Mouse (Mus musculus): ENCODE measurements at regions not wholly inside any gene's neighbourhood (a gene's known extent, or its start where the extent isn't known, plus 50 kb on each side); places are given as distances from the start of the nearest gene placed in this dataset.
A peak's percentile ranks its signal among the peaks of the same experiment; 100 is the strongest.

DNA sequence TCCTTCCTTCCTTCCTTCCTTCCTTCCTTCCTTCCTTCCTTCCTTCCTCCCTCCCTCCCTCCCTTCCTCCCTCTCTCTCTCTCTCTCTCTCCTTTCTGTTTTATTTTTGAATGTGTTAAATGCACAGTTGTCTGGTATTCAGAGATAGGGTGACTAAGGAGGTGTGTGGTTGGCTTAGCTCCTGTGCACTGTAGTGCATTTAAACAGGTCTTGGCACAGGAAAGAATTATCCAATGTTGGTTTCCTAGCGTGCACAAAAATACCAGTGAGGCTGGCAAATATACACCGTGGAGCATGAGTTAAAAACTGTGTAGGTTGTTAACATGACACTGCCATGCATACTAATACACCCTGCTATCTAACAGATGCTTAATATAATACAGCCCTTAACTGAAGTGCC is 297.7 kb upstream of the Stt3b start:
- DNase-seq (ENCODE audit: low spot score), result no peak

DNA sequence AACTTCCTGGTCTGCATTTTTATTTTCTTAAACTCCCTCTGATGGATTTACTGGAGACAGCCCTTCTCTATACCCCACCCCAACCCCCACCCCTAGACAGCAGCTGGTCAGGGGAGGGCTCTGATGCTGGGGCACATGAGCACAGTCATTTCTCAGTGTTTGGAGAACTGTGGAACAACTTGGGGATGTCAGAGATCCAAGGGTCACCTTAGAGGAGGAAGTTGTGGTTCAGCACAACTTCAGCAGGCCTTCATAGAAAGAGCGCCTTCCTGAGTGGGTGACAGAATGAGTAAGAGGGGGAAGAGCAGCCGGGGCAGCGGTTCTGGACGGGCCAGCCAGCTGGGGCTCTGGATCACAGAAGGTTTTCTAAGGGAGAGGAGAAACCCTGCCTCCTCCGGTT is 298.2 kb upstream of the Stt3b start:
- no peak for DNase-seq (ENCODE audit: low spot score)

DNA sequence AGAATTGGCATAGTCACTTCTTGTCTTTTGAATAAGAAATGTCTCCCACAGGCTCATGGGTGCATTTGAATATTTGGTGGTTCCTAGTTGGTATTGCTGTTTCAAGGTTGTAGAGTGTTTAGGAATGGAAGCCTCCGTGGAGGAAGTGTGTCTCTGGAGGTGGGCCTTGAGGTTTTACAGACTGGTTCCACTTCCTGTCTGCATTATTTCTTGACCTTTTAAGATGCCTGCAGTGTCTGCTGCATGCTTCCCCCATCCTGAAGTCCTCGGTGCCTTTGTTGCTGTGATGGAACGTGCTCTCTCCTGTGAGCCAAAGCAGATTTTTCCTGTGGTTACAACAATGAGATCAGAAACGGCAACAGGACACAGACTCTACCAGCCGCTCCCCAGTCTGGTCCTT is 299.4 kb upstream of the Gadl1 start:
- peak; percentile 31 for DNase-seq (ENCODE audit: low spot score)

DNA sequence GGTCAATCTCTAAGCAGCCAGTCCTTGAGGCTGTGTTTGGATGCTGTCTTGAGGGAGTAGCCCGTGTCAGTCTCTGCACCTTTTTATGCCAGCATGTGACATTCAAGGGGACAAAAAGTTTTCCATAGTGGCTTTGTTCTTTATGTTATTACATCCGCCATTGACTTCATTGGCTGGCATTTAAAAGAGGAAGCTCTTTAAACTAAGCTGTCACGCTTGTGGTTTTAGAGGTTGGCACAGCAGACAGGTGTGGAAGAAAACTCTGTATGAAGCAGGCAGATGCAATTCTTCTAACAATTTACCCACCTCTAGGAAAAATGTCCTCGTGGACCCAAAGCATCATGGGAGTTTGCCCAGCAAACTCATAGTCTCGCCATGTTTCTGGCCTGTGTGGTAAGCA is 297.5 kb upstream of the Gadl1 start:
- peak; percentile 93 for DNase-seq (ENCODE audit: low spot score)

DNA sequence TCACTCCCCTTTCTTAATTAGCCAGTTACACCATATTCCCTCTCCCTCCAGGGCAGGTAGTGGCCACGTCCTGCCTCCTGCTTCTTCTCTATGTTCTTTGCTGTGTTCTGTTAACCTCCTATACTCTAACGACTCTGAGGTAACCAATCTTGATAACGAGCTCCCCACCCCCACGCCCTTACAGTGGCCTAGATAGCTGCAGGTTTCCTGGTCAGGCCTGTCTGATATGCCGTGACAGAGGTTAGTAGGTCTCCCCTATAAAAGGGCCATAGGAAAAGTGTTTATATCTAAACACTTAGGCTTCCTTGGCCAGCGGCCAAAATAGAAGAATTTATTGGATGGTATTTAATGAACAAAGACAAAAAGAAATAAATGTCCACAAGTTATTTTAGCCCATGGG is 296.3 kb upstream of the Gadl1 start:
- DNase-seq (ENCODE audit: low spot score), result peak; percentile 18

DNA sequence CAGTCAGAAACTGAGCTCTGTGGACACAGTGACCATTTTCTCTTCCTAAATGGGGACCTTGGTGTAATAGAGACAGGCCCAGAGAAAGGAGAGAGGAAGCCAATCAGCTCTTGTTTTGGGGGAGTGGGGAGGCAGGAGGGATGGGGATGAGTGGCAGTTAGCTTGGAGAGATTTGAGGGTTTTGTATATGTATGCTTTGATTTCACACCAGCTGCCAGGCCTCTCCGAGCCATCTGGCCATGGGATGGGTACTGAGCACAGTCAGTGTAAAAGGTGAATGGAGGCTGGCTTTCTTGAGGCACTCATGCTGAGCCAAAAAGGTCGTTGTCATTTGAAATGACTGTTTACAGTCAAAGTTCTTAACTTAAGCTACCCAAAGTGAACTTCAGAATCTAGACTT is 295.2 kb upstream of the Gadl1 start:
- no peak for DNase-seq (ENCODE audit: low spot score)

DNA sequence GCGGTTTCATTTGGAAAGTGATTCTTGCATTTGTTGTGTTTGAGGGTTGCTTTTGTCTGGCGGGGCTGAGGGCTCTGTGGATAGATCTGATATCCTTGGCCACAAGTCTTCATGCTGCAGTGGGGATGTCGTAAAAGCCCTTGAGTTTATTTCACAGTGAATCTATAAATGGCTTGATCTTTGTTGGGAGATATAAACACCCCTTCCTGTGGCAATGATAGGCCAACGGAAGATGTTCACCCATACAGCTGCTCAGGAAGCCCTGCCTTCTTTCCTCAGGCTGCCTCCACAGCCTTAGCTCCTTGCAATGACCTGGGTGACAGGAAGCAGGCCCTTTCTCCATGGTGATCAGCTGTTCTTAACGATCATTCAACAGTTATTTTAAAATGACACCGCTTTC is 291.3 kb upstream of the Gadl1 start:
- DNase-seq (ENCODE audit: low spot score), result peak; percentile 70

DNA sequence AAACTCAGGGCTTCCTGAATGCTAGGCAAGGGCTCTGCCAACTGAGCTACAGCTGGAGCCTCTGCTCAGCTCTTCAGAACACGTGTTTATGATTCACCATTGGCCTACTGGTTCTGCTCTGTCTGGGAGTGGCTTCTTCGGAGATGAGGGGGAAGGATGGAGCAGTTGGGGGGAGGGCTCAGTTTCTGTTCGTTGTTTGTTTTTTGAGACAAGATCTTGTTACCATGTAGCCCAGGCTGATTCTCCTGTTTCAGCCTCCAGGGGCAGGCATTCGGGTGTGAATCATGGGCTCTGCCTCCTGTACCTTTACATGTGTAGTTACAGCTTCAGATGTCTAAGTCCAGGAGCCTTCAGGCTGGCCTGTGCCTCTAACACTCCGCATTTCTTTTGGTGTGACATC is 285.3 kb upstream of the Gadl1 start:
- DNase-seq (ENCODE audit: low spot score), result peak; percentile 91

DNA sequence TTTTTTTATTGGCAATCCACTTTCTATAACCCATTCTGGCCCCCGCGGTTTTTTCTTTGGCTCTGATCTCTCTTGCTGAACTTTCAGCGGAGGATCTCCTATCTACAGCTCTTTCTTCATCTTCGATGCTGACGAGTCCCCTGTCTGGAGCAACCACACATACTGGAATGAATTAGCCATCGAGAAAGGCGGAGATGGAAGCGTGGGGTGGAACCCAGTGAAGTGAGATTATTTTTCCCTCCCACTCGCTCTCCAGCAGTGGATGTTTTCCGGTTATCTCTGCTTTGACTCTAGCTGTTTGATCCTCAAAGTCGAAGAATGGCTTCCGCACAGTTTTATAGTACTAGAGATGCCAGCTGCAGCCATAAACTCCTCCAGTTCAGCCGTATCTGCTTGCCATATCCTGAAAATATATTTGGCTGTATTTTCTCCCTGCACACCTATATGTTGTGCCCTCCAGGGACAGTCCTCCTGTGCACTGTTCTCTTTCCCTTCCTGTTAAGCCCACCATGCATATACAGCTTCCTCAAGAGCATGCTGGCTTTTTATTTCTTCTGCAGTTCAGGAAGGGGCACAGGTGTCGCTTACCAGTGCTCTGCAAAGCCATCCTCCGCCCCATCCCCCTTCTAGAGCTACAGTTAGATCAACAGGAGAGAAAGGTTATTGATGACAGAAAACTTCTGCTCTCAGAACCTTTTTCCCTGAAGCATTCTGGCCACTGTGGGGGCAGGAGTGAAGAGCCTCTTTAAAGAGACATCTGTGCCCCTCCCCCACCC is 284.3 kb upstream of the Gadl1 start:
- DNase-seq (ENCODE audit: low spot score), result peak; percentile 73

DNA sequence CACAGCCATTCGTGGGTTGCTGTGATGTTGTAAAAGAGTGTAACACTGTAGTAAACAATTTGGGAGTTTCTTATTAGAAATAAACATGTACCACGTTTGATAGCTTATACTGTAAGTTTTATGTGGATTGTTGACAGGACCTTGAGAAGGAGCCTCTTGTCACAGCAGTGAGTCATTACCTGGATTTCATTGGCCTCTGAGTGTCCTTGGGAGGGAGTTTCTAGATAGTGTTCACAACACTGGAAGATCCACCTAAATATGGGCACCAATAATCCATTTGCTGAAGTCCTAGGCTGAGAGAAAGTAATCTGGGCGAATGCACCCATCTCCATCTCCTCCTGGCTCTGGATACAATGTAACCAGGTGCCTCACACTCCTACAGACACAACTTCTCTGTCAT is 281.7 kb upstream of the Gadl1 start:
- DNase-seq (ENCODE audit: low spot score), result no peak

DNA sequence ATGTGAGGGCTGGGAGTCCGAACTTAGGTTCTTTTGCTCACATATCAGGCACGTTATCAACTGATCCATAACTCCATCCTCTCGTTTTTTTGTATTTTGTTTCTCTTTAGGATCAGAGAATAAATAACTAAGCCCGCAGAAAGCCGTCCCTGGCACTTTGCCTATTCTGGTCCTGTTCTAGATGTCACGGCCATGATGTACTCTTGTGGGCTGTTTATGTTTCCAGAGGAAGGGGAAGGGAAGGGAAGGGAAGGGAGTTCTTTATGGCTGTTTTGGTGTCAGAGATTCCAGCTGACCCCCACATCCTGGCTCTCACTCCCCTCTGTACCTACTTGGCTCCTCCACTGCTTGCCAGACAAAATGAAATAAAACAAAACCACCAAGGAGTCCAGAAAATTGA is 272.1 kb upstream of the Gadl1 start:
- DNase-seq (ENCODE audit: low spot score), result no peak

DNA sequence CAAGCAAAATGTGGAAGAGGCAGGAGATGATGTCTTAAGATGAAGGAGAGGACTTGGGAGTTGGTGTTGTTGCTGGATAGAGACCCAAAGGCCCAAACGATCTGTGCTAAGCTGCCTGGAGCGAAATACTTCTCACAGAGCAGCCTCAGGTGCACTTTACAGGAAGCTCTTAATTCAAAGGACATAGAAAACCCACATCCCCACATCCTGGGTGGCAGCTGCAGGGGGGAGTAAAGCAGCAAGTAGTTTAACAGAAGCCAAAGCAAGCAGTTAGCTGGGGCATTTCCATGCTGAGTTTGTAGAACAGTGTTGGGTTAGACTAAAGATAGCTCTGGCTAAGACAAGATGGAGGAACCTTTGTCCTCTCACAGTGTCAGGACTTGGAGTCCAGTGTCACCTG is 268.5 kb upstream of the Gadl1 start:
- DNase-seq (ENCODE audit: low spot score), result peak; percentile 90

DNA sequence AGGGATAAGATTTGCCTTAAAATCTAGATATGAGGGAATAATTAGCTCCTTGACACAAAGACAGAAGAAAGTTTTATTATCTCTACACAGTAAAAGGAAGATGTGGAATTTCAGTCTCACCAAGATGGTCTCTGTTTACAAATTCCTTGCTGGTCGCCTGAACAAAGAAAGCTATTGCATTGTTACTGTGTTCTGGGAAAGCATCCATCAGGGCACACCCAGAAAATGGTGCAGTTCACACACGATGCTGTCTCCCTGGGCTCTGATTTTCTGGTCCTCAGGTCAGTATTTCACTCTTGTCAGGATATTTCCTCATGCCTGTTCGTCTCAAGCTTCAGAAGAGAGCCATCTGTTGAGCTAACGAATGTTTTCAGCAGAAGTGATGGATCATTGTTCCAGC is 267.2 kb upstream of the Gadl1 start:
- no peak for DNase-seq (ENCODE audit: low spot score)

DNA sequence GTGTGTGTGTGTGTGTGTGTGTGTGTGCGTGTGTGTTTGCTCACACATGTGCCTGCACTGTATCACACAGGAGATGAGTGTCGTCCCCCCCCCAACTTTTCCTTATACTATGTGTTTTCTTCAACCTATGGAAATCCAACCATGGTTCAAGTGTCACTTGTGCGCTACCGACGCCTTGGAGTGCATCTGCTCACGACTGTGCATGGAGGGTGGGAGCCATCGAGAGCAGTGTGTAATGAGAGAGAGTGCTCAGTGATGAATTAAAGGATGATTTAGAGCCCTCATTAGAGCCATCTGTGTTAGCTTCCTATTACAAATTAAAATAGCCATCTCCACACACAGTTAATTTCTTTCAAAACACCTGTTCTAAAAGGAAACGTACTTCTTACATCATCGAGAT is 264.3 kb upstream of the Gadl1 start:
- DNase-seq (ENCODE audit: low spot score), result no peak

DNA sequence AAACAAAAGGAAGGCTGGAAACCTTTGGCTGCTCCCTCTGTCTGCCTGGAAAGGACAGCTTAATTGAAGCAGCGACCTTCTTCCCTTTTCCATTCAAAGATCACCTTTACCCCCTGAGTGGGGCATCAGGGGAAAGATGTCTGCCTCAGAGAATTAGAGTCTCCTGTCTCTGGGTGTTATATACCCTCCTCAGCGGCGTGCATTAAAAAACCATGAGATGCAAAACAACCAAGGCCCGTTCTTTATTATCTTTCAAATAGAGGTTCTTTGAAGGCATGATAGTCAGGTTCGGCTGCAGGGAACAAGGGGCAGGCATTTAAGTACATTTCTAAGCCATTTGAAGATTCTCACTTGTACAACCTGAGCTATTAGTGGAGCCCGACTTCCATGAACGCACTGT is 263.0 kb upstream of the Gadl1 start:
- no peak for DNase-seq (ENCODE audit: low spot score)

DNA sequence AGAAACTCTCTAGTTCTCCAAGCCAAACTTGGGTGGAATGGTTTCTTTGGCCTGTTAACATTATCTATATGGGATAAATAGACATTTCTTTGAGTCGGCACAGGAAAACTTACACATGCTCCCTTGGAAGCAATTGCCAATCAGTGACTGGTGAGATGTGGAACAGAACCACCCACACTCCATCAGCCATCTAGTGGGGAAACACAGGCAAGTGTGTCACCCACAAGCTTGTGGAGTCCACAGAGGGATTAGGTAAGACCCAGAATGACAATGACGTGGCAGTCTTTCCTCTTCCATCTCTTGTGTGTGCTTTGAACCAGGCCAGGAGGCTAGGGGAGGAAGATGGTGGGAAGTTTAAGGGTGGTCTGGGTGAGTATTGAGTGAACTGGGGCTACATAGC is 257.5 kb upstream of the Gadl1 start:
- no peak for DNase-seq (ENCODE audit: low spot score)

DNA sequence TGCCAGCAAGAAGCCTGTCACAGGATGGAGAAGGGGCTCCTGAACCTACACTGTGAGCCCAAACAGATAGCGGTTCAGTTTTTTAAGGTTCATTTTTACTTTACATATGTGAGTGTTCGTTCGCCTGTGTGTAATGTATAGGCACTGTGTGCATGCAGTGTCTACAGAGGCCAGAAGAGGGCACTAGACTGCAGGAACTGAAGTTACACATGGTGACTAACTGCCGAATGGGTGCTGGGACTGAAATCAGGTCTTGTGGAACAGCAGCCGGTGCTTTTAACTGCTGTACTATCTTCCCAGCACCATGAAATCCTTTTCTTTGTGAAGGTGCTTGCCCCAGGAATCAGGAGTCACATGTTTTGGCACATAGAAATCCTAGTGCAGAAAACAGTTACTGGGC is 256.1 kb upstream of the Gadl1 start:
- no peak for DNase-seq (ENCODE audit: low spot score)

DNA sequence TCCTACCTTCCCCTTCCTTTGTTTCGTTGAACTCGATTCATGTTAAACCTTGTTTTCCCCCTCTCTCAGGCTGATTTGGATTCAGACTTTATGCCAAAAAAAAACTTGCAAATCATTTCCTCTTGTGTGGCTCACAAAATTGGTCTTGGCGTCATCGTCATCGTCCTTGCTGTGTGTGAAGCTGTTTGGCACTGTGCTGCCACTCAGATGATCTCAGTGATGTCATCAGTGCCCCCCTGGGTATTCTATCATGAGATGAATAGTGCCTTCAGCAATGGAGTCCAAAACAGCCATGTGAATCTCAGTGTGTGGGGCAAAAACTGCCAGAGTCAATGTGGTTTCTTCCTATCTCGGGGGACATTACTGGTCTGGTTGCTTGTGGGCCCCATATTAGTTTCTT is 254.3 kb upstream of the Gadl1 start:
- DNase-seq (ENCODE audit: low spot score), result no peak

DNA sequence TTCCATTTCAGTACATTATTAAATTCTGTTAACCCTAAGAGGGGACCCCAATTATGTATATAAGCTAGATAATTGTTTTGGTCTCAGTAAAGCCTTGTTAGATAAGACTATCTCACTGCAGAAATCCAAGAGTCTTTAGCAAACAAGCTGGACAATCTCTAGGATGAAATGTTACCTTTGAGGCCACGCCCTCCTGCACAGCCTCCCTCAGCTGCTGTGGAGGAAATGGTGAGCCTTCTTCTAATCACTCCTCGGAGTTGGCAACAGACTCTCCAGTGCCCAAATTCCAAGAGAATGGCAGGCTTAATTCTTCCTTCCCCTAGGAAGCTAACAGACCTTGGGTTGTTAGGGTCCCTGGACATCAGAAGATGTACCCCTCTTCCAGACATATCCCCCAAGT is 252.7 kb upstream of the Gadl1 start:
- no peak for DNase-seq (ENCODE audit: low spot score)

DNA sequence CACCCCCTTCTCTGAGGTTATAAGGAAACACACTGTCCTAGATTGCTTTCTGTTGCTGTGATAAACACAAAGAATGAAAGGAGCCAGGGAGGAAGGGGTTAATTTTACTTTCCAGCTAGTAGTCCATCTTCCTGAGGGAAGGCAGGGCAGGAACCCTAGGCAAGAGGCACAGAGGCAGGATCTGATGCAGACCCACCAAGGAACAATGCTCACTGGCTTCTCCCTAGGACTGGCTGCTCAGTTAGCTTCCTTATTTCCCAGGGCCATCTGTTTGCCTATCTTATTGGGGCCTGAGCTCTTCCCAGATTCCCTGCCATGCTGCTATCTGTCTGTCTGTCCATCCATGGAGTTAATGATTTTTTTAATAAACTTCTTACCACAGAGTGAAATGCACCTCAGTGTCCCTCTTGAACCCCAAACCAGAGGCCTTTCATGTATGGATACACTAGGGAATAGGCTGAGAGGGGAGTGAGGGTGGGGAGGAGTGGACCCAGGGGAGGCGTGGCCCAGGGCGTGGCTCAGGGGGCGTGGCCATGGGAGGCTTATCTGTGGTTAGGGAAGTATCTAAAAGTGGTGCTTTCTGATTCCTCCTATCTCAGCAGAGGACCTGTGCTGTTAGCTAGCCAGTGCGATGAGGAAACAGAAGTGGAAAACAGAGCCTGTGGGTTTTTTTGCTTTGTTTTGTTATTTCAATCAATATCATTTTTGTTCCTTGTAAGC is 252.1 kb upstream of the Gadl1 start:
- DNase-seq (ENCODE audit: low spot score), result no peak

DNA sequence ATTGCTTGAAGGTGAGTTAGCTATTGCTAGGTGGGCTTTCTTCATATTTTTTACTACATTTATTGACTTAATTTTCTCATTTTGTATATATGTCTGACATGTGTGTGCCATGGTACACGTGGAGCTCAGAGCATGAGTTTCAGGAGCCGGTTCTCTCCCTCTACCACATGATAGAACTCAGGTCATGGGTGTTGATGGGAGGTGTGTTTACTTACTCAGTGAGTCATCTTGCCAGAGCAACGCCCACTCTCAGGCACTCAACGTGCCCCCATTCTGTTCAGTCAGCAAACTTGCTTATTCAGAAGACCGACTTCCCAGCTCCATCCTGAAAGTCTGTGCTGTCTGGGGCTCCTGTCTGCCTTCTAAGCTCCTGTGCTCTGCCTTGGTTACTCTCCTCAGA is 250.8 kb upstream of the Gadl1 start:
- no peak for DNase-seq (ENCODE audit: low spot score)

DNA sequence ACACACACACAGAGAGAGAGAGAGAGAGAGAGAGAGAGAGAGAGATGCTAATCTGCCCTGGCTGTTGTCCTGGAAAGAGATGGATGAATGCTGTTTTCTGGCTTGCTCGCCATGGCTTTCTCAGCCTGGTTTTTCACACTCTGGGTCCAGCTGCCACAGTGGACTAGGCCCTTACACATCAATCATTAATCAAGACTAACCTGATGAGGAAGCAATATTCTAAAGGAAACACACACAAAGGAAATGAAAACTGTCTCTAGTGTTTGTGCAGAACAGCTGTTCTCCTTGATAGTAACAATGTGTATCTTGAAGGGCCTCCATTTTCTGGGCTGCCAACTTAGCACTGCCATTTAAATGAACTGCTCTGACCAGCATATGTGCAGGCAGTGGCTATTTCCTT is 248.9 kb upstream of the Gadl1 start:
- DNase-seq (ENCODE audit: low spot score), result no peak

DNA sequence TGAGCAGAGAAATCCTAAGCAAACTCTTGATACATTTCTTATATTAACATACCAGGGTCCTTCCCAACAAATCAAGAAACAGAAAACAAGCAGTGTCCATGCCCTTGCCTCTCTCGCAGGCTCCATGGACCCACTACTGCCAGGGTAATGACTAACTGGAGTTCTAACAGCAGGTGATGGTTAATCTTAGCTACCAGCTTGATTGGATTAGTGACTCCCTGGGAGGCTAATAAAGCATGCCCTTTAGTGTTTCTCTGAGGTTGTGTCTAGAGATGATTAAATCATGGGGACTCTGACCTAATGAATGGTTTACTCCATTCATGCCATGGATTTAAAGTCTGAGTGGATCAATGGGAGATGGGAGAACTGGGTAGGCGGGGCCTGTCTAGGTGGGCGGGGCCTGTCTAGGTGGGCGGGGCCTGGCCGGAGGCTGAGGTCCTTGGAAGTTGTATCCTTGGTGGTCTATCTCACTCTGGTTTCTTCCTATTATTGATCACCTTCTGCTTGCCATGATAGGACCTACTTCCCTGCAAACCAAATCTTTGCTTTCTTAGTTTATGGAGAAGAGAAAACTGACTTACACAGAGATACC is 247.3 kb upstream of the Gadl1 start:
- no peak for DNase-seq (ENCODE audit: low spot score)
